ENCODE assay signal across 20 mouse cellular contexts in genomic region chr3:83099651-83100050, GRCm38 (mm10). TPM values are rescaled to one million over a fixed set of nuclear protein-coding genes. Genes with fewer than 3 reads are reported as not detected.
A peak's percentile ranks its signal among the peaks of the same experiment; 100 is the strongest.
DNase-seq lines count a peak whose midpoint lies in the region; ATAC-seq and TF ChIP-seq lines count a peak whose summit lies in the region.
"Had no signal": no experiment of that assay in that cellular context is flagged by ENCODE, and none has a peak within 500 bp of the region (broad histone marks: within the 10 kb centered on the region; RNA-seq: fewer than 3 reads in every experiment).

No protein-coding gene starts in this region.

- no peak for ATAC-seq in forebrain, embryonic 16.5 days
- ATAC-seq in hindbrain, embryonic 15.5 days (ENCODE audit: low FRiP score, low read depth) = no peak
- no peak for ATAC-seq in midbrain, embryonic 14.5 days (ENCODE audit: low FRiP score, low TSS enrichment)
- ATAC-seq in lung, postnatal 0 days = no peak

- peaks cover 5% of the 10 kb centered on the region; the same call in 1 of the 2 replicates for H3K27me3 ChIP-seq in forebrain, embryonic 16.5 days (replicated peaks; ENCODE audit: control insufficient read depth, insufficient read depth, low read length)
- H3K27me3 ChIP-seq in hindbrain, embryonic 15.5 days = no peaks in the 10 kb centered on the region
- no peaks in the 10 kb centered on the region for H3K27me3 ChIP-seq in midbrain, embryonic 14.5 days (ENCODE audit: control insufficient read depth, insufficient read depth, low read length)
- H3K27me3 ChIP-seq in lung, postnatal 0 days (replicated peaks; ENCODE audit: insufficient read depth, low read length) = no peaks in the 10 kb centered on the region
- H3K27me3 ChIP-seq: embryonic facial prominence, embryonic 12.5 days; limb, embryonic 15.5 days; liver, embryonic 15.5 days had no signal

- peaks cover 21% of the 10 kb centered on the region for H3K4me1 ChIP-seq in forebrain, embryonic 16.5 days (replicated peaks; ENCODE audit: control insufficient read depth, insufficient read depth, low read length)
- H3K4me1 ChIP-seq in hindbrain, embryonic 15.5 days (replicated peaks) = peaks cover 28% of the 10 kb centered on the region
- peaks cover 23% of the 10 kb centered on the region for H3K4me1 ChIP-seq in midbrain, embryonic 14.5 days (ENCODE audit: control insufficient read depth, insufficient read depth, low read length)
- H3K4me1 ChIP-seq in lung, postnatal 0 days (ENCODE audit: insufficient read depth, low read depth, low read length) = no peaks in the 10 kb centered on the region
- H3K4me1 ChIP-seq: liver, embryonic 15.5 days had no signal

- H3K4me3 ChIP-seq in forebrain, embryonic 16.5 days (replicated peaks; ENCODE audit: low read length) = no peak overlapping the region
- no peak overlapping the region for H3K4me3 ChIP-seq in hindbrain, embryonic 15.5 days
- H3K4me3 ChIP-seq in midbrain, embryonic 14.5 days (replicated peaks; ENCODE audit: low read depth, low read length) = no peak overlapping the region
- H3K4me3 ChIP-seq in lung, postnatal 0 days (ENCODE audit: low read depth, low read length) = no peak overlapping the region
- H3K4me3 ChIP-seq: embryonic facial prominence, embryonic 12.5 days; erythroblast, embryonic 14.5 days; limb, embryonic 15.5 days; liver, embryonic 15.5 days had no signal

- peak; percentile 33 for DNase-seq in R1 (ENCODE audit: low read depth, low spot score)
- peak; percentile 46 for DNase-seq in midbrain, embryonic 14.5 days
- no peak for DNase-seq in spleen, adult 12 weeks (ENCODE audit: low spot score)
- DNase-seq in thymus, postnatal 36 days = no peak
- DNase-seq in Muller cell, postnatal 12 days (ENCODE audit: inconsistent ontology term) = no peak
- no peak for DNase-seq in lung, postnatal 0 days (ENCODE audit: low spot score)
- DNase-seq: adrenal gland, adult 2 months; cerebellum, adult 8-10 months; gastrocnemius, postnatal 14 days; kidney, adult 18-20 months; thymus, postnatal 25 days had no signal

- TF ChIP-seq CTCF in lung, postnatal 0 days (IDR thresholded peaks at IDR 0.05) = no peak

- H3K9me3 ChIP-seq in forebrain, embryonic 16.5 days (ENCODE audit: control insufficient read depth, low read length) = no peaks in the 10 kb centered on the region
- no peaks in the 10 kb centered on the region for H3K9me3 ChIP-seq in hindbrain, embryonic 15.5 days
- H3K9me3 ChIP-seq in midbrain, embryonic 14.5 days (ENCODE audit: control insufficient read depth, low read length) = no peaks in the 10 kb centered on the region
- H3K9me3 ChIP-seq in lung, postnatal 0 days (ENCODE audit: low read length) = no peaks in the 10 kb centered on the region
- H3K9me3 ChIP-seq: embryonic facial prominence, embryonic 12.5 days; limb, embryonic 15.5 days; liver, embryonic 15.5 days had no signal

- no peak overlapping the region; the same call in 1 of the 2 replicates for H3K27ac ChIP-seq in forebrain, embryonic 16.5 days (ENCODE audit: low read length)
- peak overlapping the region; percentile 75; the same call in 1 of the 2 replicates for H3K27ac ChIP-seq in hindbrain, embryonic 15.5 days (replicated peaks)
- H3K27ac ChIP-seq in midbrain, embryonic 14.5 days (replicated peaks; ENCODE audit: low read depth, low read length) = no peak overlapping the region
- H3K27ac ChIP-seq in lung, postnatal 0 days (ENCODE audit: low read length) = no peak overlapping the region
- H3K27ac ChIP-seq: embryonic facial prominence, embryonic 12.5 days; kidney, postnatal 0 days; limb, embryonic 15.5 days; liver, embryonic 15.5 days had no signal

- TF ChIP-seq EP300 in lung, postnatal 0 days (IDR thresholded peaks at IDR 0.05) = no peak

- H3K9ac ChIP-seq in forebrain, embryonic 16.5 days (replicated peaks; ENCODE audit: low read depth, low read length) = 0 out of 2 replicates have a peak overlapping the region, but pooled peaks have one; percentile 1
- H3K9ac ChIP-seq in hindbrain, embryonic 15.5 days = no peak overlapping the region
- H3K9ac ChIP-seq in midbrain, embryonic 14.5 days (replicated peaks; ENCODE audit: low read length) = no peak overlapping the region
- H3K9ac ChIP-seq in lung, postnatal 0 days (replicated peaks; ENCODE audit: low read depth) = no peak overlapping the region
- H3K9ac ChIP-seq: embryonic facial prominence, embryonic 12.5 days; limb, embryonic 15.5 days; liver, embryonic 15.5 days had no signal

- 62% methylated on average over 6 of the region's 6 CpGs for WGBS in forebrain, embryonic 16.5 days
- WGBS in hindbrain, embryonic 15.5 days = 38% methylated on average over 6 of the region's 6 CpGs
- WGBS in midbrain, embryonic 14.5 days = 56% methylated on average over 6 of the region's 6 CpGs
- 69% methylated on average over 6 of the region's 6 CpGs for WGBS in lung, postnatal 0 days

- no peak overlapping the region for H3K4me2 ChIP-seq in forebrain, embryonic 16.5 days (ENCODE audit: low read length)
- H3K4me2 ChIP-seq in hindbrain, embryonic 15.5 days = peak overlapping the region; percentile 56; the same call in 1 of the 2 replicates
- H3K4me2 ChIP-seq in midbrain, embryonic 14.5 days (ENCODE audit: low read length) = no peak overlapping the region
- H3K4me2 ChIP-seq in lung, postnatal 0 days (replicated peaks; ENCODE audit: low read depth, low read length) = no peak overlapping the region
- H3K4me2 ChIP-seq: limb, embryonic 15.5 days; liver, embryonic 15.5 days had no signal

- H3K36me3 ChIP-seq in forebrain, embryonic 16.5 days (ENCODE audit: control insufficient read depth, insufficient read depth) = no peaks in the 10 kb centered on the region
- no peaks in the 10 kb centered on the region for H3K36me3 ChIP-seq in hindbrain, embryonic 15.5 days
- no peaks in the 10 kb centered on the region for H3K36me3 ChIP-seq in midbrain, embryonic 14.5 days (ENCODE audit: control insufficient read depth, insufficient read depth, low read length)
- H3K36me3 ChIP-seq in lung, postnatal 0 days (ENCODE audit: insufficient read depth, low read length) = no peaks in the 10 kb centered on the region
- H3K36me3 ChIP-seq: embryonic facial prominence, embryonic 12.5 days; limb, embryonic 15.5 days; liver, embryonic 15.5 days had no signal

RNA-seq across cellular contexts. Expression of gene Dchs2, which starts 28.1 kb away (rescaled TPM):
- polyA plus RNA-seq in forebrain, embryonic 16.5 days (2015; fragmentation: Nextera tagmentation; extraction: Ambion mirVana) = 0.51 and 0.68 TPM in 2 replicates
- polyA plus RNA-seq in hindbrain, embryonic 15.5 days (2015; fragmentation: Nextera tagmentation; extraction: Ambion mirVana) = 0.97 and 1.1 TPM in 2 replicates
- 1.2 and 1.8 TPM in 2 replicates for polyA plus RNA-seq in midbrain, embryonic 14.5 days (2014; fragmentation: Nextera tagmentation; extraction: Ambion mirVana)
- 0.19 and 0.20 TPM in 2 replicates for polyA plus RNA-seq in lung, postnatal 0 days (2015; fragmentation: Nextera tagmentation; extraction: Ambion mirVana)

RNA-seq across cellular contexts. Expression of gene Plrg1, which starts 44.3 kb away (rescaled TPM):
- polyA plus RNA-seq in forebrain, embryonic 16.5 days (2015; fragmentation: Nextera tagmentation; extraction: Ambion mirVana) = 112 and 123 TPM in 2 replicates
- polyA plus RNA-seq in hindbrain, embryonic 15.5 days (2015; fragmentation: Nextera tagmentation; extraction: Ambion mirVana) = 92.6 and 99.3 TPM in 2 replicates
- 103 and 119 TPM in 2 replicates for polyA plus RNA-seq in midbrain, embryonic 14.5 days (2014; fragmentation: Nextera tagmentation; extraction: Ambion mirVana)
- 54.5 and 57.8 TPM in 2 replicates for polyA plus RNA-seq in lung, postnatal 0 days (2015; fragmentation: Nextera tagmentation; extraction: Ambion mirVana)

RNA-seq across cellular contexts. Expression of gene Fgb, which starts 50.0 kb away (rescaled TPM):
- polyA plus RNA-seq in forebrain, embryonic 16.5 days (2015; fragmentation: Nextera tagmentation; extraction: Ambion mirVana) = 0.09 TPM in 1 of 2 replicates, not detected in the other
- 0.19 TPM in 1 of 2 replicates, not detected in the other for polyA plus RNA-seq in hindbrain, embryonic 15.5 days (2015; fragmentation: Nextera tagmentation; extraction: Ambion mirVana)
- polyA plus RNA-seq in midbrain, embryonic 14.5 days (2014; fragmentation: Nextera tagmentation; extraction: Ambion mirVana) = not detected in 2 replicates
- 0.25 and 0.31 TPM in 2 replicates for polyA plus RNA-seq in lung, postnatal 0 days (2015; fragmentation: Nextera tagmentation; extraction: Ambion mirVana)
- polyA plus RNA-seq: C2C12; cortical plate, adult 2 months had no signal

Comparison
In these comparisons a context has a peak if more than half of its experiments do, and no peak if none do; other contexts are left out.
1. DNase-seq: peak in R1 (single experiment) and midbrain, embryonic 14.5 days (single experiment); none in spleen, adult 12 weeks (single experiment), thymus, postnatal 36 days (0 of 2), Muller cell, postnatal 12 days (single experiment) and lung, postnatal 0 days (single experiment).